In the genomic region with DNA sequence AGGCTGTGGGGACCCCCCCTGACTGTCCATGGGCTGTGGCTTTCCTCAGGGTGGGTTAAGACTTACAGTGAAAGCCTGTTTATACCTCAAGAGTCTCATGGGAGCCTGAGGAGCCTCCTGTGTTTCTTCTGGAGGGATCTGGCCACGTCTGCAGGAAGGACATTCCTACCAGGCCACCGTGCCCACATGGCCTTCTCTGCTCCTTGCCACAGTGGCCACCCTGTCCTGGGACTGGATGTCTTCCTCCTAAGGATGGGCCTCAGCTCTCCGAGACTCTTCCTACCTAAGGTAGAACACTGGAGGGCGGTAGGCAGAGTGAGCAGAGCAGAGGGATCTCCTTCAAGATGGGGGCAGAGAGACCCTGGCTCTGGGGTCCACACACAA, we compare ENCODE assay signal across 12 mouse cellular contexts.
DNase-seq lines count a peak whose midpoint lies in the region; ATAC-seq and TF ChIP-seq lines count a peak whose summit lies in the region.
"Had no signal": no experiment of that assay in that cellular context is flagged by ENCODE, and none has a peak within 500 bp of the region (broad histone marks: within the 10 kb centered on the region; RNA-seq: fewer than 3 reads in every experiment).

No protein-coding gene starts in this region.

- intact Hi-C loops in heart, postnatal 25 days (cut with DNase I): loop anchor here (5.0 kb wide), 1 partner anchor 59 kb away; no protein-coding TSS in a partner anchor

- no peaks in the 10 kb centered on the region for H3K27me3 ChIP-seq in neural tube, embryonic 11.5 days (ENCODE audit: control insufficient read depth, insufficient read depth, low read length)
- no peaks in the 10 kb centered on the region for H3K27me3 ChIP-seq in limb, embryonic 14.5 days (ENCODE audit: control insufficient read depth, insufficient read depth, low read length)
- H3K27me3 ChIP-seq: liver, embryonic 13.5 days had no signal

- WGBS in neural tube, embryonic 11.5 days: 72% methylated on average over 4 of the region's 4 CpGs
- WGBS in limb, embryonic 14.5 days: 64% methylated on average over 4 of the region's 4 CpGs

- H3K9me3 ChIP-seq in neural tube, embryonic 11.5 days (ENCODE audit: control insufficient read depth, low read length): no peaks in the 10 kb centered on the region
- no peaks in the 10 kb centered on the region for H3K9me3 ChIP-seq in limb, embryonic 14.5 days (ENCODE audit: control insufficient read depth, low read length)
- H3K9me3 ChIP-seq: liver, embryonic 13.5 days had no signal

- H3K4me3 ChIP-seq in neural tube, embryonic 11.5 days (ENCODE audit: low read depth, low read length): no peak overlapping the region
- no peak overlapping the region for H3K4me3 ChIP-seq in limb, embryonic 14.5 days (replicated peaks; ENCODE audit: low read length)
- H3K4me3 ChIP-seq: liver, embryonic 13.5 days had no signal

- DNase-seq in heart, adult 11 months: peak; percentile 89
- DNase-seq in heart, postnatal 25 days (ENCODE audit: low spot score): no peak
- DNase-seq in neural tube, embryonic 11.5 days (ENCODE audit: low spot score): no peak
- DNase-seq in neural tube, embryonic 10.5 days (ENCODE audit: extremely low spot score, low spot score): no peak
- DNase-seq in limb, embryonic 14.5 days (ENCODE audit: low spot score): no peak
- no peak for DNase-seq in right cerebral cortex, postnatal 14 days
- no peak for DNase-seq in urinary bladder, adult 18-20 months (ENCODE audit: low spot score in 2 of 2)
- no peak for DNase-seq in lung, postnatal 25 days (ENCODE audit: low spot score)
- DNase-seq: cerebellum, postnatal 14 days; kidney, postnatal 25 days; liver, embryonic 13.5 days had no signal

- no peak for ATAC-seq in neural tube, embryonic 11.5 days (ENCODE audit: insufficient read depth, low FRiP score, low TSS enrichment)
- no peak for ATAC-seq in limb, embryonic 14.5 days (ENCODE audit: low FRiP score, low read depth)

- TF ChIP-seq POLR2A in limb, embryonic 14.5 days (IDR thresholded peaks at IDR 0.05; ENCODE audit: borderline replicate concordance, extremely low read depth, insufficient read depth, insufficient read length): no peak

- peaks cover 11% of the 10 kb centered on the region for H3K36me3 ChIP-seq in neural tube, embryonic 11.5 days (ENCODE audit: control insufficient read depth, insufficient read depth, low read length)
- H3K36me3 ChIP-seq in limb, embryonic 14.5 days (ENCODE audit: control insufficient read depth, insufficient read depth, low read length): peaks cover 25% of the 10 kb centered on the region

- peak overlapping the region; percentile 11; the same call in 1 of the 2 replicates for H3K27ac ChIP-seq in neural tube, embryonic 11.5 days (ENCODE audit: low read depth, low read length)
- H3K27ac ChIP-seq in limb, embryonic 14.5 days (replicated peaks; ENCODE audit: low read depth, low read length): peak overlapping the region; percentile 65
- H3K27ac ChIP-seq: liver, embryonic 13.5 days had no signal

- H3K4me1 ChIP-seq in neural tube, embryonic 11.5 days (ENCODE audit: control insufficient read depth, insufficient read depth, low read length): peaks cover 9% of the 10 kb centered on the region
- H3K4me1 ChIP-seq in limb, embryonic 14.5 days (ENCODE audit: control insufficient read depth, insufficient read depth, low read length): peaks cover 4% of the 10 kb centered on the region; the same call in 1 of the 2 replicates

- no peak overlapping the region for H3K9ac ChIP-seq in neural tube, embryonic 11.5 days (ENCODE audit: low read length)
- H3K9ac ChIP-seq in limb, embryonic 14.5 days (ENCODE audit: low read depth, low read length, severe bottlenecking): no peak overlapping the region
- H3K9ac ChIP-seq: liver, embryonic 13.5 days had no signal

- H3K4me2 ChIP-seq in neural tube, embryonic 11.5 days (ENCODE audit: low read depth): no peak overlapping the region
- H3K4me2 ChIP-seq in limb, embryonic 14.5 days (replicated peaks; ENCODE audit: low read depth, low read length, severe bottlenecking): no peak overlapping the region
- H3K4me2 ChIP-seq: heart, embryonic 11.5 days; liver, embryonic 13.5 days had no signal
